In genomic region chr5:133267887-133268286, GRCm38 (mm10) we compare ENCODE assay signal across 22 mouse cellular contexts.
DNase-seq lines count a peak whose midpoint lies in the region; ATAC-seq and TF ChIP-seq lines count a peak whose summit lies in the region.
"Had no signal": no experiment of that assay in that cellular context is flagged by ENCODE, and none has a peak within 500 bp of the region (broad histone marks: within the 10 kb centered on the region; RNA-seq: fewer than 3 reads in every experiment).

No protein-coding gene starts in this region.

- H3K4me3 ChIP-seq in lung, adult 2 months (replicated peaks; ENCODE audit: extremely low read depth, low read depth, low read length): no peak overlapping the region
- H3K4me3 ChIP-seq: embryonic facial prominence, embryonic 15.5 days; forebrain, embryonic 10.5 days; heart, embryonic 13.5 days; hindbrain, embryonic 15.5 days; kidney, embryonic 15.5 days; limb, embryonic 13.5 days; liver, embryonic 13.5 days; midbrain, embryonic 13.5 days; neural tube, embryonic 13.5 days had no signal

- no peak for DNase-seq in frontal cortex, postnatal 14 days (ENCODE audit: low spot score in 2 of 2)
- peak; percentile 50 for DNase-seq in Muller cell, postnatal 12 days (ENCODE audit: inconsistent ontology term)
- DNase-seq in lung, adult 2 months: peak; percentile 6
- DNase-seq in lung, postnatal 25 days (ENCODE audit: low spot score): peak; percentile 11
- DNase-seq in testis, postnatal 10 days (ENCODE audit: low spot score): no peak
- DNase-seq in c-Kit-positive CD71-positive TER-119-positive erythroid progenitor cells, embryonic 14.5 days (ENCODE audit: low spot score): no peak
- DNase-seq in kidney, postnatal 25 days: no peak
- DNase-seq: gastrocnemius, postnatal 10 days; heart, adult 18-20 months; heart, postnatal 36 days; liver, embryonic 13.5 days; thymus, postnatal 36 days had no signal

- no peak for TF ChIP-seq POLR2A in lung, adult 2 months (IDR thresholded peaks at IDR 0.05; ENCODE audit: borderline replicate concordance, extremely low read depth, low read depth, low read length)

- TF ChIP-seq CTCF in lung, adult 2 months (IDR thresholded peaks at IDR 0.05; ENCODE audit: insufficient read depth, low read length): no peak

- WGBS in lung, adult 2 months: 59% methylated on average over 7 of the region's 7 CpGs

- peak; percentile 72; the same call in 1 of the 2 replicates for ATAC-seq in frontal cortex, adult (ENCODE audit: low TSS enrichment)
- ATAC-seq: intestine, embryonic 16.5 days; midbrain, embryonic 13.5 days had no signal

- H3K4me1 ChIP-seq in lung, adult 2 months (ENCODE audit: control insufficient read depth, insufficient read depth, low read length): no peaks in the 10 kb centered on the region
- H3K4me1 ChIP-seq: embryonic facial prominence, embryonic 15.5 days; forebrain, embryonic 10.5 days; hindbrain, embryonic 15.5 days; kidney, embryonic 15.5 days; limb, embryonic 13.5 days; liver, embryonic 13.5 days; midbrain, embryonic 13.5 days; neural tube, embryonic 13.5 days had no signal

Comparison
In these comparisons a context has a peak if more than half of its experiments do, and no peak if none do; other contexts are left out.
1. DNase-seq: peak in Muller cell, postnatal 12 days (single experiment), lung, adult 2 months (single experiment) and lung, postnatal 25 days (single experiment); none in frontal cortex, postnatal 14 days (0 of 2), testis, postnatal 10 days (single experiment), c-Kit-positive CD71-positive TER-119-positive erythroid progenitor cells, embryonic 14.5 days (single experiment) and kidney, postnatal 25 days (0 of 2).